Mouse (Mus musculus) erythroblast, adult 5-6 weeks (primary cell): ENCODE data around the gene Ctcf. TPM values are rescaled to one million over a fixed set of nuclear protein-coding genes. Genes with fewer than 3 reads are reported as not detected.
"Not testable (repeated sequence)": the region's sequence is repeated elsewhere in the genome, so short reads cannot be mapped to it uniquely, and the experiment has no call there.

Experiments
- ATAC-seq: replicated peaks from 2 replicates; pipeline ENCODE4 v1.8.0; 2016; ENCODE audit warnings: moderate number of reproducible peaks, mild to moderate bottlenecking, moderate TSS enrichment, inconsistent platforms; ENCODE audit not compliant: poor library complexity, low FRiP score, severe bottlenecking
- total RNA-seq, 2 experiments: library from RNA; stranded (forward) in 1 of 2; stranded (reverse) in 1 of 2; fragments of 150-400 nt in 1 of 2; fragments of 200-764, 138-1000 nt in 1 of 2; gene quantifications; 2 replicates each; pipeline versions ENCODE4 v1.2.3 to v1.2.4; 2015 to 2017; ENCODE audit warnings: low replicate concordance in 2 of 2

Ctcf gene
- total RNA-seq (2015; ENCODE audit: low replicate concordance), result 51.6 and 81.5 TPM in 2 replicates
- 68.8 and 99.5 TPM in 2 replicates for total RNA-seq (2017; ENCODE audit: low replicate concordance)

GRCm38 (mm10) chr8:105636018-105636962 lies at the start of gene Ctcf:
TSS of gene Ctcf (plus strand) at chr8:105636568.
- peak; percentile 74 for ATAC-seq

GRCm38 (mm10) chr8:105592431-105592830 lies 43.9 kb upstream of the Ctcf start:
- no peak for ATAC-seq

- ATAC-seq, result no peak
Observed at GRCm38 (mm10) chr8:105593859-105594258, 42.5 kb upstream of the Ctcf start.

GRCm38 (mm10) chr8:105594451-105595242 lies 41.7 kb upstream of the Ctcf start:
- no peak for ATAC-seq

- ATAC-seq, result peak; percentile 87
Observed at GRCm38 (mm10) chr8:105596362-105597034, 39.9 kb upstream of the Ctcf start.

- ATAC-seq, result no peak
Observed at GRCm38 (mm10) chr8:105598777-105599176, 37.6 kb upstream of the Ctcf start.

GRCm38 (mm10) chr8:105601301-105601700 lies 35.1 kb upstream of the Ctcf start:
- ATAC-seq, result no peak

GRCm38 (mm10) chr8:105602540-105602939 lies 33.8 kb upstream of the Ctcf start:
- ATAC-seq, result not testable (repeated sequence)

- ATAC-seq, result peak; percentile 67
Observed at GRCm38 (mm10) chr8:105604804-105605381, 31.5 kb upstream of the Ctcf start, which contains the start of gene Ripor1. TSS of gene Ripor1 (plus strand) at chr8:105605255.

GRCm38 (mm10) chr8:105605491-105606188 lies 30.7 kb upstream of the Ctcf start:
- peak; percentile 47 for ATAC-seq

- 0 out of 2 replicates have a peak, but pooled peaks have one; percentile 9 for ATAC-seq
Observed at GRCm38 (mm10) chr8:105606189-105607023, 30.0 kb upstream of the Ctcf start.

- no peak for ATAC-seq
Observed at GRCm38 (mm10) chr8:105607062-105607461, 29.3 kb upstream of the Ctcf start.

GRCm38 (mm10) chr8:105607684-105608083 lies 28.7 kb upstream of the Ctcf start:
- ATAC-seq, result no peak

GRCm38 (mm10) chr8:105609355-105609754 lies 27.0 kb upstream of the Ctcf start:
- ATAC-seq, result no peak

GRCm38 (mm10) chr8:105609771-105610170 lies 26.6 kb upstream of the Ctcf start:
- no peak for ATAC-seq

- no peak for ATAC-seq
Observed at GRCm38 (mm10) chr8:105611836-105612235, 24.5 kb upstream of the Ctcf start.

- no peak for ATAC-seq
Observed at GRCm38 (mm10) chr8:105613037-105613436, 23.3 kb upstream of the Ctcf start.
